Mouse (Mus musculus): ENCODE measurements around the gene Fam117a. TPM values are rescaled to one million over a fixed set of nuclear protein-coding genes. Genes with fewer than 3 reads are reported as not detected.

The Fam117a gene
- polyA plus RNA-seq, 1 experiment from 2014 or later, result 11.8 TPM

GRCm38 (mm10) chr11:95353226-95353625 lies 16.4 kb downstream of the Fam117a start:
- 94% methylated on average over 9 of the region's 9 CpGs for WGBS
- no peaks in the 10 kb centered on the region for H3K4me1 ChIP-seq (ENCODE audit: control insufficient read depth, insufficient read depth, low read length)
- ATAC-seq (ENCODE audit: insufficient read depth, low FRiP score, low TSS enrichment), result no peak
- H3K36me3 ChIP-seq (ENCODE audit: control insufficient read depth, insufficient read depth, low read length), result no peaks in the 10 kb centered on the region
- no peak overlapping the region for H3K4me2 ChIP-seq (ENCODE audit: low read depth)
- no peak for DNase-seq (ENCODE audit: low spot score)
- H3K4me3 ChIP-seq (ENCODE audit: low read depth, low read length), result no peak overlapping the region
- H3K9me3 ChIP-seq (ENCODE audit: control insufficient read depth, low read length), result no peaks in the 10 kb centered on the region
- no peaks in the 10 kb centered on the region for H3K27me3 ChIP-seq (ENCODE audit: control insufficient read depth, insufficient read depth, low read length)
- no peak overlapping the region for H3K27ac ChIP-seq (ENCODE audit: low read depth, low read length)
- H3K9ac ChIP-seq (ENCODE audit: low read length), result no peak overlapping the region

DNA sequence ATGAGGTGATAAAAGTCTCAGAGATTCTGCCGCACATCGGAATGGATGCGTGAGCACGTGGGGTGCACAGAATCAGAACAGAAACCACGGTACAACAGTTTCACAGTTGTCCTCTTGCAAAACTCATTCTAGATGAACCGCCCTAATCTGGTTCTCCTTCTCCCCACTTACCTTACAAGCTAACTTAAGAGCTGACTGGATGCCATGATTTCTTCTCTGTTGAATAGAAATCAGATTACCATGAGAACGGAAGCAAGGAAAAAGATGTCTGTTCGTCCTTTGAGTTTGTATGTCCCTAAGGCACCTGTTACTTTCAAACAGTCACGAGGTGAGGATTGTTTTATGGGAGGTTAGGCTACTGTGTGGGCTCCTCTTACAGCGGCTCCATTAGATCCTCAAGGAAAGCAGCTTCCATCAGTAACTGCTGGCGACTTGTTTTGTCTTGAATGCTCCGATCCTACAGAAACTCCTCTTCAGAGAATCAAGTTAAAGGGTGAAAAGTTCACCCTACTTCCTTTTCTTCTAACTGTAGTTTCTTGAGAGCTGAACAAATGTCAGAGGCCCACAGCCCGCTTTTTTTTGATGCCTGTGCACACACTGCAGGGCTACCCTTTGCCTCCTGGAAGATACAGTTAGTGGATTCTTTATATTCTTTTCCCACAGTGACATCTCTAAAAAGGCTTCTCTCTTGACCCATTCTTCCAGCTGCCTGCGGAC lies 17.6 kb downstream of the Fam117a start:
- DNase-seq (ENCODE audit: low spot score) (no peak), ATAC-seq (ENCODE audit: insufficient read depth, low FRiP score, low TSS enrichment) (no peak)
- H3K4me3 ChIP-seq (ENCODE audit: low read depth, low read length), result no peak overlapping the region
- H3K36me3 ChIP-seq (ENCODE audit: control insufficient read depth, insufficient read depth, low read length), result no peaks in the 10 kb centered on the region
- H3K9me3 ChIP-seq (ENCODE audit: control insufficient read depth, low read length), result no peaks in the 10 kb centered on the region
- no peaks in the 10 kb centered on the region for H3K27me3 ChIP-seq (ENCODE audit: control insufficient read depth, insufficient read depth, low read length)
- H3K4me1 ChIP-seq (ENCODE audit: control insufficient read depth, insufficient read depth, low read length), result no peaks in the 10 kb centered on the region
- 85% methylated on average over 14 of the region's 14 CpGs for WGBS
- H3K4me2 ChIP-seq (ENCODE audit: low read depth), result no peak overlapping the region
- no peak overlapping the region for H3K9ac ChIP-seq (ENCODE audit: low read length)
- H3K27ac ChIP-seq (ENCODE audit: low read depth, low read length), result no peak overlapping the region

- DNase-seq (ENCODE audit: low spot score), result no peak
- Histone ChIP-seq H3K27me3 (ENCODE audit: control insufficient read depth, insufficient read depth, low read length) (no peaks in the 10 kb centered on the region), H3K9ac (ENCODE audit: low read length) (no peak overlapping the region), H3K4me2 (ENCODE audit: low read depth) (no peak overlapping the region), H3K4me3 (ENCODE audit: low read depth, low read length) (no peak overlapping the region), H3K9me3 (ENCODE audit: control insufficient read depth, low read length) (no peaks in the 10 kb centered on the region), H3K27ac (ENCODE audit: low read depth, low read length) (no peak overlapping the region), H3K36me3 (ENCODE audit: control insufficient read depth, insufficient read depth, low read length) (no peaks in the 10 kb centered on the region), H3K4me1 (ENCODE audit: control insufficient read depth, insufficient read depth, low read length) (no peaks in the 10 kb centered on the region)
- no peak for ATAC-seq (ENCODE audit: insufficient read depth, low FRiP score, low TSS enrichment)
- 90% methylated on average over 12 of the region's 12 CpGs for WGBS
Observed at GRCm38 (mm10) chr11:95354945-95355660, 18.3 kb downstream of the Fam117a start.

- ATAC-seq (ENCODE audit: insufficient read depth, low FRiP score, low TSS enrichment) (no peak), DNase-seq (ENCODE audit: low spot score) (no peak)
- 90% methylated on average over 5 of the region's 5 CpGs for WGBS
- Histone ChIP-seq H3K9ac (ENCODE audit: low read length) (no peak overlapping the region), H3K36me3 (ENCODE audit: control insufficient read depth, insufficient read depth, low read length) (no peaks in the 10 kb centered on the region), H3K4me2 (ENCODE audit: low read depth) (no peak overlapping the region), H3K9me3 (ENCODE audit: control insufficient read depth, low read length) (no peaks in the 10 kb centered on the region), H3K27me3 (ENCODE audit: control insufficient read depth, insufficient read depth, low read length) (no peaks in the 10 kb centered on the region), H3K4me3 (ENCODE audit: low read depth, low read length) (no peak overlapping the region), H3K27ac (ENCODE audit: low read depth, low read length) (no peak overlapping the region), H3K4me1 (ENCODE audit: control insufficient read depth, insufficient read depth, low read length) (no peaks in the 10 kb centered on the region)
Observed at GRCm38 (mm10) chr11:95355661-95356011, 18.8 kb downstream of the Fam117a start.

DNA sequence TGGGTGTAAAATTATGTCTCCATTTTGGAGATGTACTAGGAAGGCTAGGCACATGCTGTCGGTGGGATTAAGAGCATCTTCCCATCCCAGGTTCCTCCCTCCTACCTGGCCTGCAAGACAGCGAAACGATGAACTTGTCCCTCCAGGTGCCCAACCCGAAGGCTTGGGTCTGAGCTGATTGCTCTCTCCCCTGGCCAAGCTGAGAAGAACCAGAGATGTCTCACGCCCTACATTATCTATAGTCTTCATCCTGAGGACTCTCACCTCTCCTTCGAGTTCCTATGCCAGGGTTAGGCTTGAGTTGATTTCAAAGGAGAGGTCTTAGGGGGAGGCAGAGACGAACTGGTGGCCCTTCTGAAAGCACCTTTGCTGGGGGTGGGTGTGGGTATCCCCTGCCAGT lies 19.2 kb downstream of the Fam117a start:
- DNase-seq (ENCODE audit: low spot score) (no peak), ATAC-seq (ENCODE audit: insufficient read depth, low FRiP score, low TSS enrichment) (no peak)
- Histone ChIP-seq H3K4me3 (ENCODE audit: low read depth, low read length) (no peak overlapping the region), H3K9me3 (ENCODE audit: control insufficient read depth, low read length) (no peaks in the 10 kb centered on the region), H3K4me1 (ENCODE audit: control insufficient read depth, insufficient read depth, low read length) (no peaks in the 10 kb centered on the region), H3K9ac (ENCODE audit: low read length) (no peak overlapping the region), H3K27ac (ENCODE audit: low read depth, low read length) (no peak overlapping the region), H3K4me2 (ENCODE audit: low read depth) (no peak overlapping the region), H3K27me3 (ENCODE audit: control insufficient read depth, insufficient read depth, low read length) (no peaks in the 10 kb centered on the region), H3K36me3 (ENCODE audit: control insufficient read depth, insufficient read depth, low read length) (no peaks in the 10 kb centered on the region)
- WGBS, result 90% methylated on average over 7 of the region's 7 CpGs

GRCm38 (mm10) chr11:95356469-95357273 lies 19.9 kb downstream of the Fam117a start:
- H3K4me3 ChIP-seq (ENCODE audit: low read depth, low read length), result no peak overlapping the region
- no peak overlapping the region for H3K9ac ChIP-seq (ENCODE audit: low read length)
- no peaks in the 10 kb centered on the region for H3K36me3 ChIP-seq (ENCODE audit: control insufficient read depth, insufficient read depth, low read length)
- ATAC-seq (ENCODE audit: insufficient read depth, low FRiP score, low TSS enrichment) (no peak), DNase-seq (ENCODE audit: low spot score) (no peak)
- H3K4me1 ChIP-seq (ENCODE audit: control insufficient read depth, insufficient read depth, low read length), result no peaks in the 10 kb centered on the region
- WGBS, result 88% methylated on average over 17 of the region's 17 CpGs
- H3K27me3 ChIP-seq (ENCODE audit: control insufficient read depth, insufficient read depth, low read length), result no peaks in the 10 kb centered on the region
- no peaks in the 10 kb centered on the region for H3K9me3 ChIP-seq (ENCODE audit: control insufficient read depth, low read length)
- H3K27ac ChIP-seq (ENCODE audit: low read depth, low read length), result no peak overlapping the region
- H3K4me2 ChIP-seq (ENCODE audit: low read depth), result no peak overlapping the region

GRCm38 (mm10) chr11:95358263-95358662 lies 21.4 kb downstream of the Fam117a start:
- no peak overlapping the region for H3K9ac ChIP-seq (ENCODE audit: low read length)
- no peak for ATAC-seq (ENCODE audit: insufficient read depth, low FRiP score, low TSS enrichment)
- H3K36me3 ChIP-seq (ENCODE audit: control insufficient read depth, insufficient read depth, low read length), result no peaks in the 10 kb centered on the region
- H3K4me3 ChIP-seq (ENCODE audit: low read depth, low read length), result no peak overlapping the region
- no peaks in the 10 kb centered on the region for H3K4me1 ChIP-seq (ENCODE audit: control insufficient read depth, insufficient read depth, low read length)
- H3K4me2 ChIP-seq (ENCODE audit: low read depth), result no peak overlapping the region
- no peaks in the 10 kb centered on the region for H3K9me3 ChIP-seq (ENCODE audit: control insufficient read depth, low read length)
- no peak overlapping the region for H3K27ac ChIP-seq (ENCODE audit: low read depth, low read length)
- no peak for DNase-seq (ENCODE audit: low spot score)
- WGBS, result 66% methylated on average over 3 of the region's 3 CpGs
- no peaks in the 10 kb centered on the region for H3K27me3 ChIP-seq (ENCODE audit: control insufficient read depth, insufficient read depth, low read length)

DNA sequence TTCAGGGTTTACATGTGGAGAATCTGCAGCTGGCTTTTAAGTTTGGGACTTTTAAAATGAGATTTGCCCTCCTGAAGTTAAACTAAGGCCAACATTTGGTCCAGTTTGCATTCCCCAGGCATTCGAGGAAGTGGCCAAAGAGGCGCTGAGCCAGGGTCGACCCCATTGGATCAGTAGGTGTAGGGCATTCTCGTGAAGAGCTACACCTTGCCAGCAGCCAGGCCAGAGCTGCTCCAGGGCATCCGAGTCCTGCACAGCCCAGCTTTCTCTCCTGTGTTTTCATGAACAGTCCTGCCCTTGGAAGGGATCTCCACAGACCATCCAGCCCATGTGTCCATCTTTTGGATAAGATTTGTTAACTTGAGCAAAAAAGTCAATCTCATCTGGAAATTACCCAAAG lies 27.6 kb downstream of the Fam117a start:
- DNase-seq (ENCODE audit: low spot score) (no peak), ATAC-seq (ENCODE audit: insufficient read depth, low FRiP score, low TSS enrichment) (no peak)
- Histone ChIP-seq H3K27me3 (ENCODE audit: control insufficient read depth, insufficient read depth, low read length) (no peaks in the 10 kb centered on the region), H3K4me3 (ENCODE audit: low read depth, low read length) (no peak overlapping the region), H3K4me2 (ENCODE audit: low read depth) (no peak overlapping the region), H3K27ac (ENCODE audit: low read depth, low read length) (no peak overlapping the region), H3K36me3 (ENCODE audit: control insufficient read depth, insufficient read depth, low read length) (no peaks in the 10 kb centered on the region), H3K4me1 (ENCODE audit: control insufficient read depth, insufficient read depth, low read length) (no peaks in the 10 kb centered on the region), H3K9ac (ENCODE audit: low read length) (no peak overlapping the region), H3K9me3 (ENCODE audit: control insufficient read depth, low read length) (no peaks in the 10 kb centered on the region)
- WGBS, result 93% methylated on average over 5 of the region's 5 CpGs

Measured in neural tube, embryonic 11.5 days (tissue).